Mouse (Mus musculus): Measurements from ENCODE around the gene Calm1. TPM values are rescaled to one million over a fixed set of nuclear protein-coding genes. Genes with fewer than 3 reads are reported as not detected.

Calm1 gene
- polyA plus RNA-seq, 1 experiment, result 55.7 TPM

- H3K36me3 ChIP-seq (ENCODE audit: control insufficient read depth), result peaks cover 48% of the 10 kb centered on the region
- no peaks in the 10 kb centered on the region for H3K9me3 ChIP-seq (ENCODE audit: control insufficient read depth, low read length)
- peak overlapping the region; percentile 95 for H3K4me3 ChIP-seq (replicated peaks)
- TF ChIP-seq TAL1 (IDR thresholded peaks at IDR 0.05; ENCODE audit: low read length) (no peak), GATA1 (IDR thresholded peaks at IDR 0.05; ENCODE audit: low read length) (no peak)
- H3K27me3 ChIP-seq (ENCODE audit: control insufficient read depth), result no peaks in the 10 kb centered on the region
- H3K4me1 ChIP-seq (ENCODE audit: control insufficient read depth), result peaks cover 38% of the 10 kb centered on the region
Observed at GRCm38 (mm10) chr12:100201838-100202237, 2.6 kb downstream of the Calm1 start.

GRCm38 (mm10) chr12:100203759-100204158 is 4.5 kb downstream of the Calm1 start:
- Histone ChIP-seq H3K4me3 (replicated peaks) (no peak overlapping the region), H3K36me3 (ENCODE audit: control insufficient read depth) (peaks cover 66% of the 10 kb centered on the region), H3K9me3 (ENCODE audit: control insufficient read depth, low read length) (no peaks in the 10 kb centered on the region), H3K4me1 (ENCODE audit: control insufficient read depth) (peaks cover 39% of the 10 kb centered on the region), H3K27me3 (ENCODE audit: control insufficient read depth) (no peaks in the 10 kb centered on the region)
- TF ChIP-seq TAL1 (IDR thresholded peaks at IDR 0.05; ENCODE audit: low read length) (no peak), GATA1 (IDR thresholded peaks at IDR 0.05; ENCODE audit: low read length) (no peak)

GRCm38 (mm10) chr12:100205156-100205555 is 5.9 kb downstream of the Calm1 start:
- peaks cover 79% of the 10 kb centered on the region for H3K36me3 ChIP-seq (ENCODE audit: control insufficient read depth)

GRCm38 (mm10) chr12:100206521-100206920 is 7.3 kb downstream of the Calm1 start:
- H3K4me1 ChIP-seq (ENCODE audit: control insufficient read depth), result peaks cover 40% of the 10 kb centered on the region
- peaks cover 81% of the 10 kb centered on the region for H3K36me3 ChIP-seq (ENCODE audit: control insufficient read depth)
- H3K4me3 ChIP-seq (replicated peaks), result no peak overlapping the region
- TF ChIP-seq TAL1 (IDR thresholded peaks at IDR 0.05; ENCODE audit: low read length), result no peak
- no peak for TF ChIP-seq GATA1 (IDR thresholded peaks at IDR 0.05; ENCODE audit: low read length)
- no peaks in the 10 kb centered on the region for H3K9me3 ChIP-seq (ENCODE audit: control insufficient read depth, low read length)
- H3K27me3 ChIP-seq (ENCODE audit: control insufficient read depth), result no peaks in the 10 kb centered on the region

More at GRCm38 (mm10) chr12:100205156-100205555, 5.9 kb downstream of the Calm1 start:
- TF ChIP-seq GATA1 (IDR thresholded peaks at IDR 0.05; ENCODE audit: low read length), result no peak
- no peak for TF ChIP-seq TAL1 (IDR thresholded peaks at IDR 0.05; ENCODE audit: low read length)
- no peaks in the 10 kb centered on the region for H3K27me3 ChIP-seq (ENCODE audit: control insufficient read depth)
- peaks cover 39% of the 10 kb centered on the region for H3K4me1 ChIP-seq (ENCODE audit: control insufficient read depth)
- H3K4me3 ChIP-seq (replicated peaks), result no peak overlapping the region
- no peaks in the 10 kb centered on the region for H3K9me3 ChIP-seq (ENCODE audit: control insufficient read depth, low read length)

- no peaks in the 10 kb centered on the region for H3K27me3 ChIP-seq (ENCODE audit: control insufficient read depth)
- TF ChIP-seq GATA1 (IDR thresholded peaks at IDR 0.05; ENCODE audit: low read length), result no peak
- peaks cover 39% of the 10 kb centered on the region for H3K4me1 ChIP-seq (ENCODE audit: control insufficient read depth)
- H3K4me3 ChIP-seq (replicated peaks), result no peak overlapping the region
- H3K36me3 ChIP-seq (ENCODE audit: control insufficient read depth), result peaks cover 81% of the 10 kb centered on the region
- no peaks in the 10 kb centered on the region for H3K9me3 ChIP-seq (ENCODE audit: control insufficient read depth, low read length)
Observed at GRCm38 (mm10) chr12:100206926-100207325, 7.7 kb downstream of the Calm1 start.

- TF ChIP-seq GATA1 (IDR thresholded peaks at IDR 0.05; ENCODE audit: low read length) (no peak), TAL1 (IDR thresholded peaks at IDR 0.05; ENCODE audit: low read length) (no peak)
- H3K4me3 ChIP-seq (replicated peaks), result no peak overlapping the region
- peaks cover 53% of the 10 kb centered on the region for H3K36me3 ChIP-seq (ENCODE audit: control insufficient read depth)
- H3K4me1 ChIP-seq (ENCODE audit: control insufficient read depth), result peaks cover 42% of the 10 kb centered on the region
- H3K27me3 ChIP-seq (ENCODE audit: control insufficient read depth), result no peaks in the 10 kb centered on the region
- no peaks in the 10 kb centered on the region; the same call in 1 of the 2 replicates for H3K9me3 ChIP-seq (ENCODE audit: control insufficient read depth, low read length)
Observed at GRCm38 (mm10) chr12:100209701-100210478, 10.7 kb downstream of the Calm1 start.

GRCm38 (mm10) chr12:100210973-100211372 is 11.7 kb downstream of the Calm1 start:
- Histone ChIP-seq H3K4me3 (replicated peaks) (no peak overlapping the region), H3K4me1 (ENCODE audit: control insufficient read depth) (peaks cover 42% of the 10 kb centered on the region), H3K36me3 (ENCODE audit: control insufficient read depth) (peaks cover 43% of the 10 kb centered on the region)

GRCm38 (mm10) chr12:100211453-100212185 is 12.4 kb downstream of the Calm1 start:
- Histone ChIP-seq H3K9me3 (ENCODE audit: control insufficient read depth, low read length) (no peaks in the 10 kb centered on the region; the same call in 1 of the 2 replicates), H3K4me1 (ENCODE audit: control insufficient read depth) (peaks cover 42% of the 10 kb centered on the region)

More at GRCm38 (mm10) chr12:100210973-100211372, 11.7 kb downstream of the Calm1 start:
- Histone ChIP-seq H3K27me3 (ENCODE audit: control insufficient read depth) (no peaks in the 10 kb centered on the region), H3K9me3 (ENCODE audit: control insufficient read depth, low read length) (no peaks in the 10 kb centered on the region; the same call in 1 of the 2 replicates)
- TF ChIP-seq GATA1 (IDR thresholded peaks at IDR 0.05; ENCODE audit: low read length), result no peak
- no peak for TF ChIP-seq TAL1 (IDR thresholded peaks at IDR 0.05; ENCODE audit: low read length)

GRCm38 (mm10) chr12:100212397-100212796 is 13.2 kb downstream of the Calm1 start:
- no peaks in the 10 kb centered on the region; the same call in 1 of the 2 replicates for H3K9me3 ChIP-seq (ENCODE audit: control insufficient read depth, low read length)
- H3K36me3 ChIP-seq (ENCODE audit: control insufficient read depth), result peaks cover 28% of the 10 kb centered on the region
- H3K4me3 ChIP-seq (replicated peaks), result no peak overlapping the region
- H3K4me1 ChIP-seq (ENCODE audit: control insufficient read depth), result peaks cover 42% of the 10 kb centered on the region
- H3K27me3 ChIP-seq (ENCODE audit: control insufficient read depth), result no peaks in the 10 kb centered on the region
- TF ChIP-seq TAL1 (IDR thresholded peaks at IDR 0.05; ENCODE audit: low read length) (peak; percentile 31; the same call in 1 of the 3 replicates), GATA1 (IDR thresholded peaks at IDR 0.05; ENCODE audit: low read length) (no peak)

More at GRCm38 (mm10) chr12:100211453-100212185, 12.4 kb downstream of the Calm1 start:
- TF ChIP-seq TAL1 (IDR thresholded peaks at IDR 0.05; ENCODE audit: low read length) (no peak), GATA1 (IDR thresholded peaks at IDR 0.05; ENCODE audit: low read length) (no peak)
- H3K27me3 ChIP-seq (ENCODE audit: control insufficient read depth), result no peaks in the 10 kb centered on the region
- peaks cover 36% of the 10 kb centered on the region for H3K36me3 ChIP-seq (ENCODE audit: control insufficient read depth)
- no peak overlapping the region for H3K4me3 ChIP-seq (replicated peaks)

Measured in erythroblast, embryonic 14.5 days (primary cell).